Mouse (Mus musculus): ENCODE data around the gene Phactr1.
A peak's percentile ranks its signal among the peaks of the same experiment; 100 is the strongest.

Phactr1 gene

GRCm38 (mm10) chr13:43144720-43145418, 464.4 kb downstream of the Phactr1 start:
- DNase-seq = no peak

- no peak for DNase-seq
Observed at GRCm38 (mm10) chr13:43146515-43147258, 466.3 kb downstream of the Phactr1 start.

- DNase-seq = no peak
Observed at GRCm38 (mm10) chr13:43148692-43149091, 468.3 kb downstream of the Phactr1 start.

GRCm38 (mm10) chr13:43149661-43150060, 469.2 kb downstream of the Phactr1 start:
- no peak for DNase-seq

GRCm38 (mm10) chr13:43152005-43152520, 471.6 kb downstream of the Phactr1 start:
- no peak for DNase-seq

- no peak for DNase-seq
Observed at GRCm38 (mm10) chr13:43157370-43157769, 476.9 kb downstream of the Phactr1 start.

- DNase-seq = no peak
Observed at GRCm38 (mm10) chr13:43158281-43158680, 477.9 kb downstream of the Phactr1 start.

- DNase-seq = no peak
Observed at GRCm38 (mm10) chr13:43159429-43159828, 479.0 kb downstream of the Phactr1 start.

- no peak for DNase-seq
Observed at GRCm38 (mm10) chr13:43167721-43168120, 487.3 kb downstream of the Phactr1 start.

GRCm38 (mm10) chr13:43171020-43171710, 490.7 kb downstream of the Phactr1 start, which contains the start of gene Tbc1d7:
Tbc1d7 (minus strand) TSS chr13:43171501.
- peak; percentile 100 for DNase-seq

GRCm38 (mm10) chr13:43172036-43172713, 491.8 kb downstream of the Phactr1 start:
- no peak for DNase-seq

GRCm38 (mm10) chr13:43173262-43173661, 492.8 kb downstream of the Phactr1 start:
- peak; percentile 81 for DNase-seq

- peak; percentile 19 for DNase-seq
Observed at GRCm38 (mm10) chr13:43176676-43177075, 496.3 kb downstream of the Phactr1 start.

- no peak for DNase-seq
Observed at GRCm38 (mm10) chr13:43177317-43177716, 496.9 kb downstream of the Phactr1 start.

- no peak for DNase-seq
Observed at GRCm38 (mm10) chr13:43181104-43181503, 500.7 kb downstream of the Phactr1 start.

- peak; percentile 83 for DNase-seq
Observed at GRCm38 (mm10) chr13:43182465-43183201, 502.2 kb downstream of the Phactr1 start.

- DNase-seq = no peak
Observed at GRCm38 (mm10) chr13:43183248-43184055, 503.0 kb downstream of the Phactr1 start.

- no peak for DNase-seq
Observed at GRCm38 (mm10) chr13:43187736-43188135, 507.3 kb downstream of the Phactr1 start.
